Mouse (Mus musculus) frontal cortex, postnatal 36 days (tissue): ENCODE results near the gene Trpt1.

Experiments used
- DNase-seq, 2 experiments: peaks; one replicate each; pipeline ENCODE4 v3.0.0; 2022; ENCODE audit warnings: low spot score in 2 of 2

The Trpt1 gene

DNA sequence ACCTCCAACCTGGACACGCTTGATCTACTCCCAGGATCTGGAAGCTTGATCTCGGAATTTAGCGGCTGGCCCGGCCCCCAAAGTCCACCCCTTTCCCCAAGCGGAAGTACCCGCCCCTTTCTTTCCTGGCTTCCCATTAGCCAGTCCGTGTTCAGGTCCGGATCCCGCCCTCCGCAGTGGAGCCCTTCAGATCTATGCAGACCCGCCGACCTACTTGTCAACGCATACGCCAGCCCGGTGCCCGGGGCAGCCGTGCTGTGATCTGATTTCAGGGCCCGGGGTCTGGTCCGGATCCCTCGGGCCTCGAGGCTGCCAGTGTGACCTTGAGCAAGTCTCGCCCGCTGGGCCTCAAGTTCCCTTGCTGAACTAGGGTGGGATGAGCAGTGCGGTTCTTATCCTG is at the start of gene Trpt1, which contains the start of gene Nudt22:
Gene Trpt1, plus strand, starts transcription at position 126 of the 400 bp plus-strand sequence.
Gene Nudt22, minus strand, starts transcription at position 112 of the 400 bp plus-strand sequence.
- DNase-seq: peak; percentile 83 to 84

- no peak for DNase-seq
These were observed 48.2 kb upstream of the Trpt1 start for GRCm38 (mm10) chr19:6947742-6948141.

- DNase-seq: no peak
These were observed 47.7 kb upstream of the Trpt1 start for GRCm38 (mm10) chr19:6948186-6948585.

DNA sequence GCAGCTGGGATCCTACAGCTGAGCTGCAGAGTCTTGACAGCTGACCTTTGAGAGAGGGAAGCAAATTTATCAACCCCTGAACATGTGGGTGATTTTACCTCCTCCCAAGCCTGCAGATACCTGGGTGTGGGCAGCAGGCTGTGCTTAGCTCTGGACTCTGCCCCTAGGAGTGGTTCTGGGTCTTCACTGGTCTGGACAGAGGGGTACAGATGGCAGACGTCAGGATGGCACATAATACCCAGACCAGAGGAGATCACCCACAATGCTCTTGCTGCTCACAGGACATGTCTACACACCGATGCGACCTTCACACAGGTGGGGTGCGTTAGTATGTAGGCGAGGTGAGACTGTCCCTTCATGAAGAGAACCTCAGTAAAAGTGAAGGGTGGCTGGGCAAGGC is 46.4 kb upstream of the Trpt1 start:
- no peak for DNase-seq

- no peak for DNase-seq
These were observed 46.0 kb upstream of the Trpt1 start for GRCm38 (mm10) chr19:6949951-6950350.

- peak; percentile 70 to 78 for DNase-seq
These were observed 45.2 kb upstream of the Trpt1 start for GRCm38 (mm10) chr19:6950613-6951153.

DNA sequence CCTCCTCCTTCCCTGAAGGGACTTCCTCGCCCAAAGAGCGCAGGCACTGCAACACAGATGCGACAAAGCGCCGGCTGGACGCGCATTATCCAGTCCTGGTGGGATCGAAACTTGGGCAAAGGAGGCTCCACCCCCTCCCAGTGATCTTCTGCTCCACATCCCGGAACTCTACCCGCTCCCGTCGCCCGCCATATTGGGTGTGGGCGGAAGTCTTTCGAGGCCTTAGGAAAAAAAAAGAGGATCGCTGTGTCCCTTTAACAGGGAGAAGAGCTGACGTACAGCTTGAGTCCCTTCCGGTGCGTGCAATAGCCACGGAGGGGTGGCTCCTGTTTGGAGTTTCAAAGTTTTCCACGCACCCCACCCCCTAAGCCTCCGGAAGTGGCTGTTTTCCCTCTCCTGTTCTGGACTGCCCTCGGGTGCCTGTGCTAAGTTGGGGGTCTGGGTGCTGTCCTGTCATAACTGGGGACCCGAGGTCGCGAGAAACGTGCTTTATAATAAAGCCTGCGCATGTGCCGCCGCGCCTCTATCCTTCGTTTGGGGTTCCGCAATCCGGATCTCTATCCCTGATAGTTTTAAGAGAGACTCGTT is 44.5 kb upstream of the Trpt1 start:
- DNase-seq: peak; percentile 94 to 96

DNA sequence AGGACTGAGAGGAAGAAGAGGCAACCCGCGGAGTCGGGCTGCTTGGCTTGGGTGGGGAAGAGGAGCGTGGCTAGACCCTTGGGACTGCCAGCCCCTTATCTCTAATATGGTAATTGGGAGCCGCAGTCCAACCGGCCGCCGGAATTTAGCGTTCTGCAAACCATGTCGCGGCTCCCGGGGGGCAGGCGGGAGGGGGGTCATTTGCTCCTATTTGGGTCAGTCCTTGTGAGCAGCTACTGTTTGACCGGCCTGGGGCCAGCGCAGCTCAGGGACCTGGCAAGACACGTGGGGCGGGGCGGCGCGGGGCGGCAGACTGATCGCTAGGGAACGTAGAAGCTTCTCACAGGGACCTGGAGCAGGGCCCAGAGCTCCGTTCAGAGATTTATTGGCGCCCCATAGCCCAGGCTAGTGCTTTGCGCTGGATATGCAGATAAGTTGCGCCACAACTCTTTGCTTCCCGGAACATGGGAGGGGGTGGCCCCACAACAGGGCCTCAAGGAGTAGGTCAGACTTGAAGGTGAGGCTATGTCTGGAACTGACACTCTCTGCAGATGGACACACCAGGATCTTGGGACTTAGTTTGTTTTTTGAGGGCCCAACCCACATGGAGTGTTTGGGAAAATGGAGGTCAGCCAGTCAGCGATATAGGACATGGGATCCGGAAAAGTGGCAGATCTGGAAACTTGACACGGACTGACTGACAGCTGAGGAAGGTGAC is 43.8 kb upstream of the Trpt1 start:
- peak in 1 of 2 experiments; percentile 75 for DNase-seq

GRCm38 (mm10) chr19:6952712-6953037 is 43.3 kb upstream of the Trpt1 start:
- DNase-seq: no peak

GRCm38 (mm10) chr19:6954046-6954445 is 41.9 kb upstream of the Trpt1 start:
- DNase-seq: no peak

GRCm38 (mm10) chr19:6955424-6955823 is 40.5 kb upstream of the Trpt1 start:
- DNase-seq: no peak

DNA sequence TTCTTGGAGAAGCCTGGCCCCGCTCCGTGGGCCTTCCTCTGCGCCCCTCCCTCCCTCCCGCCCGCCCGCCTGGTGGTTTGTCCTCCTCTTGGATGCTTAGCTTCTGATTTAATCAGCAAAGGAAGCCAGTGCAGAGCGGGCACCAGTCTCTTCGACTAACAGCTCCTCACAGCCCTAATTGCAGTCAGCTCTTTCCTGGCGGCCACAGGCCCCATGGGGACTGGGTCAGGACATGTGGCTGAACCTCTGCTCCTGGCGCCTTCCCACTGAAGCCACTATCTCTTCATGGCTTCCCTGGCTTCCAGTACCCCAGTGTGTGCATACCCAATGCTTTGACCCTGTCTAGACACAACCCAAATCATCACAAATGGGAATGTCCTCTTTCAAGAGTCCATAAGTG is 39.5 kb upstream of the Trpt1 start:
- no peak for DNase-seq

DNA sequence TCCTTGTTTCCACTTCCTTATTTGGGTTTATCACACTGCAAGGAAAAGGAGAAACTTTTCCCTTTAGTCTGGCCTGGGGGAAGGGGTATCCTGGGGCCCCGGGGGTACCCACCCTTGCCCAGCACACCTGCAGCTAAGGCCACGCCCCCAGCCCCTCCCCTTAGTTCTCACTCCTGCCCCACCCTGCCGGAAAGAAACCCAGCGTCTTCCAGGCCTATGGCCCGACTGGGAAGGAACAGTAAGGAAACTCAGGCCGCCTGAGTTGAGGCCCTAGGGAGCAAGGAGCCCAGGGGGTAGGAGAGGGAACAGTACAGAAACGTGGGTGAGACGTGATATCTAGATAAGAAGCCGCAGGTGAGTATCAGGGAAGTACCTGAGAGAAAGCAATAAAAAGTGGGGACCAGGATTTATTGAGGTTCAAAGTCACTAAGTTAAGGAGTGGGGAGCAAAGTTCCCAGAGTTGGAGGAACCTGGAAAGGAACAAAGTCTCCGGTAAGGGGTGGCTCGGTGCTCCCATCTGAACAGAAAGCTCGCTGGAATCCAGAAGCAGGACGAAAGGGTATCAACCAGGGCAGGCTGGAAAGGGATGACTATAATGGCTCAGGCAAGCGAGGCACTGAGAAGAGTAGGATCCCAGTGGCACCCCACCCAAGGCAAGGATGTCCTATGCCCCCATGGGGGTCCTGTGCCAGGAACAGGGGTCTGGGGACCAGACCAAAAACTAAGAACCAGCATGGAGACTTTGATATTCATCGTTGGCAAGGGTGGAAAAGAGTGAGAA is 27.2 kb upstream of the Trpt1 start:
- no peak for DNase-seq

DNA sequence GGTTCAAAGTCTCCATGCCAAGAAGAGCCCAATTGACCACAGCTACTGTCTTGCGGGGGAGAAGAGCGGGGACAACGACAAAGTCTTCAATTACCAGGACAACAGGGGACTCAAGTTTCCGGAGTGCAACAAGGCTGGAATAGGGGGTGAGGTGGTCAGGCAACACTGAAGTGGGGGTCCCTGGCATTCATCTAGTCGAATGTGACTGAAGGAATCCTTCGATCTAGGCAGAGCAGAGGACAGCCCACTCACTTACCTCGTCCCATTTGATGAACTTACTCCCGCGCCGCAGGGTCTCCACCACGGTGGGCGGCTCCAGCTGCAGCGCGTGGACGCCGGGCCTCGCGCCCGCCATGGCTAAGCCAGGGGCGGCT is 26.7 kb upstream of the Trpt1 start:
- no peak for DNase-seq

GRCm38 (mm10) chr19:6969665-6970381 is 26.1 kb upstream of the Trpt1 start:
- no peak for DNase-seq

- no peak for DNase-seq
These were observed 25.4 kb upstream of the Trpt1 start for GRCm38 (mm10) chr19:6970460-6971085.

GRCm38 (mm10) chr19:6971644-6972043 is 24.3 kb upstream of the Trpt1 start:
- DNase-seq: no peak

DNA sequence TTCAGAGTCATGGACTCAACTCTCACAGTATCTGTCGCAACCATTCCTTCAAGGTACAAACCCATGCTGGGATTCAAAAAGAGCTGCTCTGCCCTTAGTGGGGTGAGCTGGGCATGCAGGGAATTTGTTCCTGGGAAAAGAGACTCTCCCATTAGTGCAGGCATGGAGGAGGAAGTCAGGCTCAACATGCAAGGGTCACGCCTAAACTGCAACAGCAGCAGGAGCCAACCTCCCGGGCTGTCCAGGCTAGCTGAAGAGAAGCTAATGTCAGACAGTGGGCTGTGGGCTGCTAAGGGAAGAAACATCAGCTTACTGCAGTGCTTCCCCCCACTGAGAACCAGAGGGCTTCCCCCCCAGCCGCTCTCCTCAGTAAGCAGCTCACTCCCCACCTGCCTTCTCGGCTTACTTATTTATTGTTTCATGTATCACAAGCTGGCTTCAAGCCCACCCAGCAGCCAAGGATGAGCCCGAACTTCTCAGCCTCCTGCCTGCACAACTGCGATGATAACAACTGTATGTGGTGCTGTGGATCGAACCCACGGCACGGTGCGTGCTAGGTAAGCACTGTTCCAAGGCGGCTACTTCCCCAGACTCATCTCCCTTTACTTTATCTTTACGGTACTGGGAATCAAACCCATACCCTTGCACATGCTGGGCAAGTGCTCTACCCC is 23.5 kb upstream of the Trpt1 start:
- no peak for DNase-seq

DNA sequence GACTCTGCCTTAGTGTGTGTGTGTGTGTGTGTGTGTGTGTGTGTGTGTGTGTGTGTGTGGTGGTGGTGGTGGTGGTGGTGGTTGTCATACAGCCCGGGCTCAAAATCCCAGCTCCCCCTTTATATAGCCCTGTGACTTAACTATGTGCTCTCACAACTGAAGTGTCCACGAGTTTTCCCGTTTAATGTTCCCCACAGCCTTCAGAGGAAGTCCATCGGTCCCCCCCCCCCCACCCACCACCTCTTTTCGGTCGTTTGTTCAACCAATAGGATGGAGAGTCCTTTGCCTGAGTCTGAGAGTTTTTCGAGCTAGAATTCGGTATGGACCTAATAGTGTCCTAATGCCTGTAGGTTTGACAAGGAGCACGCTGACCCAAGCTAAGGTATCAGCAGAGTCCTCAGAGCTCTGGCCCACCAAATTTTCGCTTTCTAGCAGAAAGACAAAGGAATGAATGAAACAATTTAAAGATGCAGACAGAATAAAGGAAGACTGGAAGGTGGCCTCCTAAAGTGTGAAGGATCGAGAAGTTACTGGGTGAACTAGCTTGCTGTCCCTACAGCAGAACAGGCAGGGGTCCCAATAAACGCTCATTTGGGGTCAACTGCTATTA is 22.2 kb upstream of the Trpt1 start:
- no peak for DNase-seq
